Mouse (Mus musculus) forebrain, embryonic 12.5 days (tissue): ENCODE data around the gene Celsr1. TPM values are rescaled to one million over a fixed set of nuclear protein-coding genes. Genes with fewer than 3 reads are reported as not detected.
A peak's percentile ranks its signal among the peaks of the same experiment; 100 is the strongest.

Experiments
- ATAC-seq: fragments of 200-750 bp; cut with Nextera tagmentation; 2 replicates; pipeline ENCODE4 v1.8.0; 2017; ENCODE audit warnings: moderate TSS enrichment; ENCODE audit not compliant: low FRiP score
- H3K27ac ChIP-seq: fragments of 300-500 bp; sonication (generic); 2 replicates; pipeline ENCODE4 v1.5.1; 2016; ENCODE audit warnings: mild to moderate bottlenecking
- H3K27me3 ChIP-seq: fragments of 300-500 bp; sonication (generic); 2 replicates; pipeline ENCODE4 v1.6.1; 2016; ENCODE audit warnings: mild to moderate bottlenecking
- H3K36me3 ChIP-seq: fragments of 300-500 bp; sonication (generic); replicated peaks from 2 replicates; pipeline ENCODE4 v1.6.1; 2016; ENCODE audit warnings: mild to moderate bottlenecking
- H3K4me1 ChIP-seq: fragments of 300-500 bp; sonication (generic); 2 replicates; pipeline ENCODE4 v1.6.1; 2016
- H3K4me2 ChIP-seq: fragments of 300-500 bp; sonication (generic); 2 replicates; pipeline ENCODE4 v1.6.1; 2016; ENCODE audit warnings: mild to moderate bottlenecking, moderate library complexity
- H3K4me3 ChIP-seq: fragments of 300-500 bp; sonication (generic); replicated peaks from 2 replicates; pipeline ENCODE4 v1.5.1; 2016; ENCODE audit warnings: mild to moderate bottlenecking
- H3K9ac ChIP-seq: fragments of 300-500 bp; sonication (generic); 2 replicates; pipeline ENCODE4 v1.6.1; 2016; ENCODE audit warnings: mild to moderate bottlenecking
- H3K9me3 ChIP-seq: fragments of 300-500 bp; sonication (generic); 2 replicates; pipeline ENCODE4 v1.6.1; 2016
- WGBS: fragments of 180-500 bp; shearing (Covaris S2); methylation state at CpG from one replicate; pipeline ENCODE4 v1.1.7; 2016; 5-methylcytosine and 5-hydroxymethylcytosine counted together
- polyA plus RNA-seq: library from polyadenylated mRNA; unstranded; fragments of >200 nt; fragmentation: Nextera tagmentation; extraction: Ambion mirVana; gene quantifications from 2 replicates; pipeline ENCODE4 v1.2.1, GENCODE M21; 2016

Gene Celsr1
- polyA plus RNA-seq, 1 experiment from 2014 or later = 7.9 TPM

DNA sequence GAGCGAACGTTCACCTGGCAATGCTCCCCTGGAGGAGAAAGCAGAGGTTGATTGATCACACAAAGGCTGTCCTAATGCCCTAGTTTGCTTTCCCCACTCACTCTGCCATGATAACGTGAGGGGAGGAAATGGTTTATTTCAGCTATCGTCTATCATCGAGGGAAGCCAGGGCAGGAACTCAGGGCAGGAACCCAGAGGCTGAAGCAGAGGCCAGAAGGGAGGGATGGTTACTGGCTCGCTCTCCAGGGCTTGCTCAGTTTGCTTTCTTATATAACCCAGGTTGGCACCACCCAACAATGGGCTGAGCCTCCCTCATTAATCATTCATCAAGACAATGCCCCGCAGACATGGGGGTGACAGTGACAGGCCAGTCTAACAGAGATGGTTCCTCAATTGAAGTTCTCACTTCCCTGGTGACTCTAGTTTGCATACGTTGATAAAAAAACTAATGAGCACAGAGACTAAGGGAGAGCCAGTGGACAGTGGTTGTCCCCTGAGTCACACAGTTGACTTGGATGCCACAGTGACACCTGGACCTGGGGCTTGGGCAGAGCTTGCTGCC is 70.2 kb downstream of the Celsr1 start:
- H3K9ac ChIP-seq = no peak overlapping the region
- no peak overlapping the region for H3K4me3 ChIP-seq
- 82% methylated on average over 8 of the region's 8 CpGs for WGBS
- H3K4me2 ChIP-seq = no peak overlapping the region
- no peak for ATAC-seq
- H3K27ac ChIP-seq = no peak overlapping the region
- H3K36me3 ChIP-seq = peaks cover 25% of the 10 kb centered on the region
- no peaks in the 10 kb centered on the region for H3K9me3 ChIP-seq
- no peaks in the 10 kb centered on the region for H3K27me3 ChIP-seq
- H3K4me1 ChIP-seq = peaks cover 6% of the 10 kb centered on the region

DNA sequence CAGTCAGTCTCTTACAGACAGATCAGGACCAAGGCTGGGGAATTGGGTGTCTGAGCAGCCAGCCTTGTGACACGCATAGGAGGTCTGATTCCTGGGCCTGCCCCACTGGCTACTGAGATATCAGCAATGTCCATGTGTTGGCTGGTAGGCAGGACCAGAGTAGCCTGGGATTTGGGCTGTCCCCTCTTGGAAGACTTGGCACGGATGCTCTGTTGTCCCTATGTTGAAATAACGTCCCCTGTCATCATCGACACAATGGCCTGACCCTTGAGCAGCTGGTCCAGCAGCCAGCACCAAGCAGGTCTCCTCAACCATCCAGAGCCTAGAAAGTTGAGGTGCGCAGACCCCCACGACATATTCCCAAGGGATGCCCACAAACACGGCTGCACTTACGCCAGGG is 70.9 kb downstream of the Celsr1 start:
- ATAC-seq = no peak
- H3K9ac ChIP-seq = no peak overlapping the region
- no peaks in the 10 kb centered on the region for H3K27me3 ChIP-seq
- WGBS = 94% methylated on average over 8 of the region's 8 CpGs
- peaks cover 25% of the 10 kb centered on the region for H3K36me3 ChIP-seq
- H3K9me3 ChIP-seq = no peaks in the 10 kb centered on the region
- no peak overlapping the region for H3K27ac ChIP-seq
- no peak overlapping the region for H3K4me3 ChIP-seq
- no peak overlapping the region for H3K4me2 ChIP-seq
- peaks cover 6% of the 10 kb centered on the region for H3K4me1 ChIP-seq

DNA sequence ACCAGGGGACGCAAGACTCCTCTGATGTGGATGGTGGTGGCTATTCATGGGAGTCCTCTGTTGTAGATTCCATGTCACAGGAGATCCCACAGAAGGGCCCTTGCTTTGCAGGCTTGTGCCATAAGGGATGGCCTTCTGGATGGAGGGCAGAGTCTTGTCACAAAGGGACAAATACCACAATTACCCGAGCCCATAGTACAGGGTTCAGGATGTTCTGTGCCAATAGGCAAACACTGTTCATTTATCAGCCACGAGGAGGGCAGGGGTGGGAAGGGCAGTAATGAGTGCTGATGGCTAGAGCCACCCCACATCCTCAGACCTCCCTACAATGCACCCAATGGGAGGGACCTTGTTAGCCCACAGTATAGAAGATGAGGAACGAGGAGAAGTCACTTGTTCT is 71.9 kb downstream of the Celsr1 start:
- Histone ChIP-seq H3K9me3 (no peaks in the 10 kb centered on the region), H3K4me3 (no peak overlapping the region), H3K9ac (no peak overlapping the region), H3K4me1 (peaks cover 6% of the 10 kb centered on the region), H3K27me3 (no peaks in the 10 kb centered on the region), H3K4me2 (no peak overlapping the region), H3K27ac (no peak overlapping the region), H3K36me3 (peaks cover 33% of the 10 kb centered on the region)
- 87% methylated on average over 4 of the region's 4 CpGs for WGBS
- no peak for ATAC-seq

DNA sequence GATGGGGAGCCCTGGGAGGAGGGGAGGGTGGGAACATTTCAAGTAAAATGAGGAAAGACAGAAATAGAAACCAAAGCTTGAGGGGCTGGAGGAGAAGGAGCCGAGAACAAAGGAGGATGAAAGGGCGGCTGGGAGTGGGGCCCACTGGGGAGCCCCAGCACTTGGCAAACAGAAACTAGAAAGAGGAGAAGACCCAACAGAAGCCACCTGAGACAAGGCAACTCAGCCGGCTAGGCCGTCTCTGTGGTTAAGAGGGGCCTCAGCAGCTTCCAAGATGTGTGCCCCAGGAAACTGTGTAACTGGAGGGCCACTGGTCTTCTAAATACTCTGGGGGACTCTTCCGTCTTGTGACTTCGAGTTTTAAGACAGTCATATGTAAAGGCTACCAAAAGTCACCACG is 72.4 kb downstream of the Celsr1 start:
- H3K27me3 ChIP-seq = no peaks in the 10 kb centered on the region
- ATAC-seq = no peak
- no peak overlapping the region for H3K4me3 ChIP-seq
- H3K36me3 ChIP-seq = peaks cover 33% of the 10 kb centered on the region
- H3K9ac ChIP-seq = no peak overlapping the region
- no peak overlapping the region for H3K27ac ChIP-seq
- WGBS = 72% methylated on average over 7 of the region's 7 CpGs
- peaks cover 3% of the 10 kb centered on the region; the same call in 1 of the 2 replicates for H3K4me1 ChIP-seq
- no peaks in the 10 kb centered on the region for H3K9me3 ChIP-seq
- H3K4me2 ChIP-seq = no peak overlapping the region

DNA sequence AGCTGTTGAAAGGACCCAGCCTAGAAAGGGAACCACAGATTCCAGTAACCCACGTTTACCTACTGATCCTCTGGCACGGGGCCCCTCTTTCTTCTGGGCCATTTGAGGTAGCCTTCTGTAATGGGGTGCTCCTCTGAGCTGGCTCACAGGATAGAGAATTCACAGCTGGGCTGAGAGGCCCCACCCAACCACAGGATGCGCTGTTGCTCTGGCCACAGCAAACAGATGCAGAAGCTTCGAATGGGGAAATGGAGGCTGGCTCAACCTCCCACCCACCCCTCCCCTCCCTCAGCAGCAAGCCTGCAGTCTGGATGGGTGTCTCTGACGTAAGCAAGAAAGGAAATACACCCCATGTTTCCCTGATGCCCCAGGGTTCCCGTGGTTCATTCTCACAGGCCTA is 77.4 kb downstream of the Celsr1 start:
- WGBS = 80% methylated on average over 6 of the region's 6 CpGs
- H3K36me3 ChIP-seq = peaks cover 27% of the 10 kb centered on the region
- H3K27ac ChIP-seq = 0 out of 2 replicates have a peak overlapping the region, but pooled peaks have one; percentile 9
- H3K9ac ChIP-seq = no peak overlapping the region
- no peak overlapping the region for H3K4me2 ChIP-seq
- ATAC-seq = no peak
- H3K4me1 ChIP-seq = peaks cover 9% of the 10 kb centered on the region; the same call in 1 of the 2 replicates
- no peaks in the 10 kb centered on the region for H3K9me3 ChIP-seq
- no peaks in the 10 kb centered on the region for H3K27me3 ChIP-seq
- no peak overlapping the region for H3K4me3 ChIP-seq

DNA sequence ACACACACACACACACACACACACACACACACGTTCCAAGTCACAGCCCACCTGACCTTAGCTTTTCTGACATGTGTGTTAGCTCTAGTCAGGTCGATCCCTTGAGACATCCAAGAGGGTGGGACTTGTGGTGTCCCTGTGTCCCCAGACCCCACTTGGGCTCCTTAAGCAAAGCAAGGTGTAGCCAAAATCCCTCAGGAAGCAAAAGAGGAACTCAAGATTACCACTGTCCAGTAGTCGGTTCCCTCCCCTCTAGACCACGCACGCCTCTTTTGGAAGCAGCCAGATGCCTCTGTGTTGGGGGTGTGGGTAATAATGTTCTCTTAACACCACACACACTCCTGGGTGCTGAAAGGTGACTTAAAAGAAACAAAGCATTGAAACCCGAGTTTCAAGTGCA is 80.1 kb downstream of the Celsr1 start:
- no peak for ATAC-seq
- Histone ChIP-seq H3K27me3 (no peaks in the 10 kb centered on the region), H3K27ac (no peak overlapping the region), H3K4me2 (no peak overlapping the region), H3K9me3 (no peaks in the 10 kb centered on the region), H3K9ac (no peak overlapping the region), H3K36me3 (peaks cover 13% of the 10 kb centered on the region; the same call in 1 of the 2 replicates), H3K4me3 (no peak overlapping the region), H3K4me1 (peaks cover 22% of the 10 kb centered on the region)
- WGBS = 88% methylated on average over 6 of the region's 6 CpGs

DNA sequence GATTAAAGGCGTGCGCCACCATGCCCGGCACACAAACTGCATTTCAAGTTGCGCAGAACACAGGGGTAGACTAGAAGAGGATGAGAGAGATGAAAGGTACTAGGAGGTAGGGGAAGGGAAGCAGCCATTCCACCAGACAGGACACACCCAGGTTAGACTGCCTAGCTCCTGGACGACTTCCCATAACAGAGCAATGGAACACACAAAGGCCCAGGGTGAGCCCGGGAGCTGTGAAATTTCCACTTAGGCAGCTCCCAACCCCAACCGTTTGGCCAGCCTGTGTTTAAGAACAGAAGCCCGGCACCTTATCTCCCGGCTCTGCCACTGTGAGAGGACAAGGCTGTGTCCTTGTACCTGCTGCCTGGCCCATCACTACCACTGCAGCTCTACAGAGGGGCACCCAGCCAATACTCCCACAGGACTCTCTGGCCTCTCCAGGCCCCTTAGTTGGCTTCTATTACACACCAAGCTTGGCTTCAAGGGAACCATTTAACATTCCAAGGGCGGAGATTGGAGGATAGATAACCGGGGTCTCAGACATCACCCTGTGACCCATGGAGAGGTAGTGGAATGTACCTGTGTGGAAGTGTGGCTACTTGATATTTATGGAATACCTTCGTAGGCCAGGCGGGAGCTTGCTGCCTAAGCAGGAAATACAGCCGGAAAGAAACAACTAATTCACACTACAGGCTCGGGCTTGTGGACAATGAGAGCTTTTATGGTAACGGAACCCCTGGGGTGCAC is 84.0 kb downstream of the Celsr1 start:
- Histone ChIP-seq H3K4me1 (peaks cover 31% of the 10 kb centered on the region), H3K4me2 (no peak overlapping the region), H3K27ac (peak overlapping the region; percentile 6), H3K4me3 (no peak overlapping the region), H3K36me3 (peaks cover 5% of the 10 kb centered on the region; the same call in 1 of the 2 replicates), H3K9ac (no peak overlapping the region), H3K9me3 (no peaks in the 10 kb centered on the region), H3K27me3 (no peaks in the 10 kb centered on the region)
- ATAC-seq = no peak
- 67% methylated on average over 16 of the region's 16 CpGs for WGBS

DNA sequence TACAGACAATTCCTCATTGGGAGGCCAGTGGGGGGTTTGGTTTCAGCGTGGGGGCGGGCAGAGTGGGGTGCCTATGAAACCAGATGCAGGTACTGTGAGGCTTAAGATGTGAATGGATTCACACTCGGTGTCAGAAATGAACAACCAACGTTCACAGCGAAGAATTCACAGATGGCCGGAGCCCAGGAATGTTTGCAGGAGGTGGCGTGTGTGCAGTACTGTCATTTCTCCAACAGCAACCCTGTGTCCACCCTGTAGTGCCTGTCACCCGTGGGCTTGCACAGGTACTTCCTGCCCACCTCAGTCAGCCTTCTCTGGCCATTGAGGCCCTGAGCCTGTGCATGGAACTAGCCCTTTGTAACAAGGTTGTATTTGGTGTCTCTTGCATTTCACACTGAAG is 85.6 kb downstream of the Celsr1 start:
- ATAC-seq = peak; percentile 10; the same call in 1 of the 2 replicates
- peak overlapping the region; percentile 81 for H3K27ac ChIP-seq
- 0 out of 2 replicates have a peak overlapping the region, but pooled peaks have one; percentile 22 for H3K9ac ChIP-seq
- H3K36me3 ChIP-seq = no peaks in the 10 kb centered on the region
- peak overlapping the region; percentile 41 for H3K4me2 ChIP-seq
- WGBS = 9% methylated on average over 8 of the region's 8 CpGs
- H3K27me3 ChIP-seq = no peaks in the 10 kb centered on the region
- peaks cover 31% of the 10 kb centered on the region for H3K4me1 ChIP-seq
- no peak overlapping the region for H3K4me3 ChIP-seq
- no peaks in the 10 kb centered on the region for H3K9me3 ChIP-seq

DNA sequence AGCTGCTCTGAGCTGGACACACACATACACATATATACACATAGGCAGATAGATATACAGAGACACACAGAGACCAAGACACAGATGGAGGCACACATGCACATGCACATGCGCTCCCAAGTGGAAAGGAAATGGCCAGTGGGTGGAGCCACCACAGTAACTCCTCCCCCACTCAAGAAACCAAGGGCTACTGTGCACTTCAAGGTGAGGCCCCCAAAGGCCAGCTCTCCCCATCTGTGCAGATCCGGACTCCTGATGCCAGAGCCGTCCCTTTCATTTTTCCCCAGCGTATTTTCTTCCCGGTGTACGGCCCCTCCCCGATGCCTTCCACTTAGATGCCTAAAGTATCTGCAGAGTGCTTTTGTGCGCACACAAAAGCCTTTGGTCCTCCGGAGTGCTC is 86.0 kb downstream of the Celsr1 start:
- WGBS = 13% methylated on average over 9 of the region's 9 CpGs
- no peak overlapping the region for H3K4me3 ChIP-seq
- peaks cover 31% of the 10 kb centered on the region for H3K4me1 ChIP-seq
- no peaks in the 10 kb centered on the region for H3K36me3 ChIP-seq
- H3K27me3 ChIP-seq = no peaks in the 10 kb centered on the region
- ATAC-seq = peak; percentile 80
- H3K9ac ChIP-seq = 0 out of 2 replicates have a peak overlapping the region, but pooled peaks have one; percentile 22
- H3K4me2 ChIP-seq = peak overlapping the region; percentile 41
- H3K27ac ChIP-seq = peak overlapping the region; percentile 81
- no peaks in the 10 kb centered on the region for H3K9me3 ChIP-seq

DNA sequence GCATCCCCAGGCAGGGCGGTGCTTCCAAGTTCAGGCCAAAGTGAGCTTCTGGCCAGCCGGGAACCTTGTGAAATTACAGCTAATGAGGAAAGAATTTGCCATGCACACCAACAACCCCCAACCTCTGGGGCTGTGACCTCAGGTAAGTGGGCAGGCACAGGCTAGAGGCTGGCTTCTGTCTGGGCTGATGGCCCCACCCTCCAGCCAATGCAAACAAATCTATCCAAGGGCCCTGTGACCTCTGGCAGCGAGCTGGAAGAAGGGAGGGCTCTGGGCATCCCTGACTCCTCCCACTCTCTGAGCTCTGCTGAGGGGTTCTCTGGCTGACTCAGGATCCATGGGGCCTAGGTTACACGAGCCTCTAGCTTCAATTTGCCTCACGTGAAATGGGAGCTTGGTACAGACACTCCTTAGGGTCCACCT is 97.9 kb downstream of the Celsr1 start:
- peaks cover 32% of the 10 kb centered on the region for H3K36me3 ChIP-seq
- H3K4me1 ChIP-seq = peaks cover 7% of the 10 kb centered on the region; the same call in 1 of the 2 replicates
- H3K27ac ChIP-seq = no peak overlapping the region
- H3K4me3 ChIP-seq = no peak overlapping the region
- no peaks in the 10 kb centered on the region for H3K27me3 ChIP-seq
- no peak overlapping the region for H3K4me2 ChIP-seq
- no peaks in the 10 kb centered on the region for H3K9me3 ChIP-seq
- WGBS = 34% methylated on average over 5 of the region's 5 CpGs
- no peak for ATAC-seq
- no peak overlapping the region for H3K9ac ChIP-seq

DNA sequence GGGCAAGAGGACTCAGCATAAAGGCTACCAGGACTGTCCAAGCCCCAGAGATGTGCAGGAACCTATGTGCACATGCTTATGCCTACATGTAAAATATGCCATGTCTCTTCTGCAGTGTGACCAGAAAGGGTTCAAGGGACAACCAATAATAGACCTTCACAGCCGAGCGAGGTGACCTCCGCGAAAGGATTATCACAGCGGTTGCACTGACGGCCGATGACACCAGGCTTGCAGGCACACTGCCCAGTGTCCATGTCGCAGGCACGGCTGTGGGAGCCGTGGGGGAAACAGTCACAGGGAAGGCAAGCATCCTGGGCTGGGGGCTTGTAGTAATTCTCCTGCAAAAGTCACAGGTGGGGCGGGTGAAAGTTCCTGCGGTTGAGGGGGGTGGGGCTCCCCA is 105.4 kb downstream of the Celsr1 start:
- 86% methylated on average over 12 of the region's 12 CpGs for WGBS
- H3K9me3 ChIP-seq = no peaks in the 10 kb centered on the region

DNA sequence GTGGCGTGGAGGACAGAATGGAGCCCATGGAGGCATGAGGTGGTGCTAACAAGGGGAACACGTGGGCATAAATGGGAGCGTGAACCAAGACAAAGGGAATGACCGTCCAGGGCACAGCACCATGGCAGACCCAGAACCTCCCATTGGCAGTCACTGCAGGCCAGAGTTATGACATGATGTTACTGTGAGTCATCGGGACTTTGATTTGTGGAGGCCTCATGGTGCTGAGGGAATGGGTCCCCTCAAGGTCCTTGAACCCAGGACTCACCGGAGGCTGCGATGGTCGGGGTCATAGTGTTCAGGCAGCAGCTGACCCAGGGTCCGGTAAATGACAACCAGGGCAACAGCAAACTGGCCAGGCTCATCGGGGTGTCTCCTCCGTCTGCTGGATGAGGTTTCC is 111.7 kb downstream of the Celsr1 start:
- H3K4me1 ChIP-seq = no peaks in the 10 kb centered on the region; the same call in 1 of the 2 replicates
- 96% methylated on average over 11 of the region's 11 CpGs for WGBS
- ATAC-seq = no peak
- H3K9me3 ChIP-seq = no peaks in the 10 kb centered on the region
- H3K4me2 ChIP-seq = no peak overlapping the region
- H3K36me3 ChIP-seq = peaks cover 52% of the 10 kb centered on the region
- no peak overlapping the region for H3K9ac ChIP-seq
- no peak overlapping the region for H3K4me3 ChIP-seq
- no peaks in the 10 kb centered on the region for H3K27me3 ChIP-seq
- H3K27ac ChIP-seq = no peak overlapping the region

More for the DNA sequence above, 105.4 kb downstream of the Celsr1 start:
- Histone ChIP-seq H3K4me3 (no peak overlapping the region), H3K4me2 (no peak overlapping the region), H3K36me3 (peaks cover 60% of the 10 kb centered on the region), H3K4me1 (no peaks in the 10 kb centered on the region), H3K9ac (no peak overlapping the region), H3K27me3 (no peaks in the 10 kb centered on the region), H3K27ac (no peak overlapping the region)
- no peak for ATAC-seq

DNA sequence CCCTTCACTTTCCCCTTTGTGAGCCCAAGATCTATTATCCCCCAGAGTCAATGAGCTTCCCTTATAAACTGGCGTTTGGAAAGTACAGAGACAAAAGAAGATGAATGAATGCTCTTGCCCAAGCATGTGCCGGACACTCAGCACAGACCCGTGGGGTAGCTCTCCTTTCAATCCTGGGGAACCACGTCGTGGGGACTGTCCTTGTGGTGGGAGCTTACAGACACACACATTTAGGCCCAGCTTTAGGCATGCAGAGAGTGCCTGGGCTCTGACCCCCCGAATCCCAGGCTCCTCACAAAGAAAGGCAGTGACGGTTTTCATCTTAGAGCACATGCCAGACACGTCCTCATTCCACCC is 113.7 kb downstream of the Celsr1 start:
- Histone ChIP-seq H3K4me3 (no peak overlapping the region), H3K4me1 (no peaks in the 10 kb centered on the region; the same call in 1 of the 2 replicates), H3K9ac (no peak overlapping the region), H3K27ac (no peak overlapping the region), H3K27me3 (no peaks in the 10 kb centered on the region), H3K9me3 (0 out of 2 replicates have a peak, but pooled peaks cover 5% of the 10 kb centered on the region), H3K4me2 (no peak overlapping the region), H3K36me3 (peaks cover 56% of the 10 kb centered on the region)
- WGBS = 55% methylated on average over 8 of the region's 8 CpGs
- ATAC-seq = no peak
